Comparison of ENCODE assay signal across 10 mouse cellular contexts in genomic region chr8:70702842-70703182, GRCm38 (mm10). TPM values are rescaled to one million over a fixed set of nuclear protein-coding genes. Genes with fewer than 3 reads are reported as not detected.
DNase-seq lines count a peak whose midpoint lies in the region; ATAC-seq and TF ChIP-seq lines count a peak whose summit lies in the region.
"Had no signal": no experiment of that assay in that cellular context is flagged by ENCODE, and none has a peak within 500 bp of the region (broad histone marks: within the 10 kb centered on the region; RNA-seq: fewer than 3 reads in every experiment).

No protein-coding gene starts in this region.

- DNase-seq in 3T3-L1 (ENCODE audit: low read depth, low spot score): peak; percentile 96
- DNase-seq in cerebellum, adult 9-11 months: peak; percentile 92
- no peak for DNase-seq in heart, postnatal 0 days (ENCODE audit: low spot score)
- no peak for DNase-seq in embryo, embryonic 9.5 days (ENCODE audit: extremely low spot score)

- H3K27ac ChIP-seq in forebrain, embryonic 15.5 days (replicated peaks): 0 out of 2 replicates have a peak overlapping the region, but pooled peaks have one; percentile 2
- no peak overlapping the region for H3K27ac ChIP-seq in forebrain, embryonic 12.5 days
- H3K27ac ChIP-seq in heart, postnatal 0 days (ENCODE audit: low read depth): 0 out of 2 replicates have a peak overlapping the region, but pooled peaks have one; percentile 27
- no peak overlapping the region for H3K27ac ChIP-seq in neural tube, embryonic 12.5 days
- H3K27ac ChIP-seq: embryonic facial prominence, embryonic 12.5 days had no signal

- ATAC-seq in forebrain, embryonic 15.5 days (replicated peaks): no peak
- no peak for ATAC-seq in forebrain, embryonic 12.5 days (ENCODE audit: low FRiP score)
- no peak for ATAC-seq in heart, postnatal 0 days (ENCODE audit: insufficient read depth, low read depth)
- no peak for ATAC-seq in neural tube, embryonic 12.5 days (ENCODE audit: low FRiP score, low read depth)
- ATAC-seq in activated CD4-positive, CD25-positive, alpha-beta regulatory T cell, adult 4 months: no peak

- 87% methylated on average over 3 of the region's 3 CpGs for WGBS in forebrain, embryonic 15.5 days
- WGBS in forebrain, embryonic 12.5 days: 92% methylated on average over 3 of the region's 3 CpGs
- WGBS in heart, postnatal 0 days: 52% methylated on average over 3 of the region's 3 CpGs
- WGBS in neural tube, embryonic 12.5 days: 83% methylated on average over 3 of the region's 3 CpGs

- no peak overlapping the region for H3K4me3 ChIP-seq in forebrain, embryonic 15.5 days
- H3K4me3 ChIP-seq in forebrain, embryonic 12.5 days (replicated peaks): no peak overlapping the region
- H3K4me3 ChIP-seq in heart, postnatal 0 days (ENCODE audit: low read depth, low read length): no peak overlapping the region
- H3K4me3 ChIP-seq in neural tube, embryonic 12.5 days: no peak overlapping the region
- H3K4me3 ChIP-seq: embryonic facial prominence, embryonic 12.5 days had no signal

- no peak for TF ChIP-seq EP300 in heart, postnatal 0 days (IDR thresholded peaks at IDR 0.05; ENCODE audit: low read depth)

- H3K4me2 ChIP-seq in forebrain, embryonic 15.5 days (replicated peaks): 0 out of 2 replicates have a peak overlapping the region, but pooled peaks have one; percentile 69
- H3K4me2 ChIP-seq in forebrain, embryonic 12.5 days: no peak overlapping the region
- H3K4me2 ChIP-seq in heart, postnatal 0 days (ENCODE audit: low read depth, low read length): no peak overlapping the region
- peak overlapping the region; percentile 86 for H3K4me2 ChIP-seq in neural tube, embryonic 12.5 days (replicated peaks)

- peaks cover 3% of the 10 kb centered on the region; the same call in 1 of the 2 replicates for H3K36me3 ChIP-seq in forebrain, embryonic 15.5 days
- peaks cover 18% of the 10 kb centered on the region for H3K36me3 ChIP-seq in forebrain, embryonic 12.5 days (replicated peaks)
- H3K36me3 ChIP-seq in heart, postnatal 0 days (replicated peaks; ENCODE audit: control insufficient read depth, insufficient read depth, low read length): no peaks in the 10 kb centered on the region
- peaks cover 15% of the 10 kb centered on the region for H3K36me3 ChIP-seq in neural tube, embryonic 12.5 days

- H3K4me1 ChIP-seq in forebrain, embryonic 15.5 days: peaks cover 41% of the 10 kb centered on the region
- H3K4me1 ChIP-seq in forebrain, embryonic 12.5 days: peaks cover 28% of the 10 kb centered on the region
- H3K4me1 ChIP-seq in heart, postnatal 0 days (ENCODE audit: control insufficient read depth, insufficient read depth): peaks cover 18% of the 10 kb centered on the region
- peaks cover 28% of the 10 kb centered on the region for H3K4me1 ChIP-seq in neural tube, embryonic 12.5 days

- H3K27me3 ChIP-seq in forebrain, embryonic 15.5 days: no peaks in the 10 kb centered on the region
- H3K27me3 ChIP-seq in forebrain, embryonic 12.5 days: no peaks in the 10 kb centered on the region
- H3K27me3 ChIP-seq in heart, postnatal 0 days (ENCODE audit: control insufficient read depth, insufficient read depth, low read length): no peaks in the 10 kb centered on the region
- no peaks in the 10 kb centered on the region for H3K27me3 ChIP-seq in neural tube, embryonic 12.5 days (replicated peaks)
- H3K27me3 ChIP-seq: embryonic facial prominence, embryonic 12.5 days had no signal

- no peaks in the 10 kb centered on the region for H3K9me3 ChIP-seq in forebrain, embryonic 15.5 days
- no peaks in the 10 kb centered on the region for H3K9me3 ChIP-seq in forebrain, embryonic 12.5 days
- no peaks in the 10 kb centered on the region for H3K9me3 ChIP-seq in heart, postnatal 0 days (replicated peaks; ENCODE audit: control insufficient read depth, low read length)
- H3K9me3 ChIP-seq in neural tube, embryonic 12.5 days: no peaks in the 10 kb centered on the region
- H3K9me3 ChIP-seq: embryonic facial prominence, embryonic 12.5 days had no signal

- no peak overlapping the region for H3K9ac ChIP-seq in forebrain, embryonic 15.5 days (replicated peaks)
- no peak overlapping the region for H3K9ac ChIP-seq in forebrain, embryonic 12.5 days
- H3K9ac ChIP-seq in heart, postnatal 0 days (replicated peaks; ENCODE audit: low read depth, low read length): no peak overlapping the region
- H3K9ac ChIP-seq in neural tube, embryonic 12.5 days: 0 out of 2 replicates have a peak overlapping the region, but pooled peaks have one; percentile 26
- H3K9ac ChIP-seq: embryonic facial prominence, embryonic 12.5 days had no signal

- TF ChIP-seq CTCF in heart, postnatal 0 days (IDR thresholded peaks at IDR 0.05; ENCODE audit: low read depth): no peak

RNA-seq across cellular contexts. Expression of gene Iqcn, which starts 0.4 kb away (rescaled TPM):
- polyA plus RNA-seq in forebrain, embryonic 15.5 days (2015; fragmentation: Nextera tagmentation; extraction: Ambion mirVana): 0.13 and 0.14 TPM in 2 replicates
- polyA plus RNA-seq in forebrain, embryonic 12.5 days (2016; fragmentation: Nextera tagmentation; extraction: Ambion mirVana): 0.04 and 0.10 TPM in 2 replicates
- not detected in 2 replicates for total RNA-seq in heart, postnatal 0 days (2014; rRNA removed; ENCODE audit: low replicate concordance)
- not detected in 2 replicates for polyA plus RNA-seq in heart, postnatal 0 days (2015; fragmentation: Nextera tagmentation; extraction: Ambion mirVana)
- polyA plus RNA-seq in neural tube, embryonic 12.5 days (2016; fragmentation: Nextera tagmentation; extraction: Ambion mirVana): 0.06 and 0.16 TPM in 2 replicates
- polyA plus RNA-seq in activated CD4-positive, CD25-positive, alpha-beta regulatory T cell, adult 4 months (2017; shearing (Covaris generic)): not detected
- polyA plus RNA-seq: embryonic facial prominence, embryonic 12.5 days; liver, embryonic 16.5 days had no signal

RNA-seq across cellular contexts. Expression of gene Jund, which starts 4.1 kb away (rescaled TPM):
- 89.0 and 96.0 TPM in 2 replicates for polyA plus RNA-seq in forebrain, embryonic 15.5 days (2015; fragmentation: Nextera tagmentation; extraction: Ambion mirVana)
- polyA plus RNA-seq in forebrain, embryonic 12.5 days (2016; fragmentation: Nextera tagmentation; extraction: Ambion mirVana): 153 and 165 TPM in 2 replicates
- total RNA-seq in heart, postnatal 0 days (2014; rRNA removed; ENCODE audit: low replicate concordance): 322 and 503 TPM in 2 replicates
- 45.9 and 49.5 TPM in 2 replicates for polyA plus RNA-seq in heart, postnatal 0 days (2015; fragmentation: Nextera tagmentation; extraction: Ambion mirVana)
- 248 and 267 TPM in 2 replicates for polyA plus RNA-seq in neural tube, embryonic 12.5 days (2016; fragmentation: Nextera tagmentation; extraction: Ambion mirVana)
- polyA plus RNA-seq in activated CD4-positive, CD25-positive, alpha-beta regulatory T cell, adult 4 months (2017; shearing (Covaris generic)): 10 to 100 TPM; 12.5 to 20.0 TPM

RNA-seq across cellular contexts. Expression of gene Gm3336, which starts 15.5 kb away (rescaled TPM):
- polyA plus RNA-seq in forebrain, embryonic 15.5 days (2015; fragmentation: Nextera tagmentation; extraction: Ambion mirVana): not detected in 2 replicates
- not detected in 2 replicates for polyA plus RNA-seq in forebrain, embryonic 12.5 days (2016; fragmentation: Nextera tagmentation; extraction: Ambion mirVana)
- not detected in 2 replicates for total RNA-seq in heart, postnatal 0 days (2014; rRNA removed; ENCODE audit: low replicate concordance)
- polyA plus RNA-seq in heart, postnatal 0 days (2015; fragmentation: Nextera tagmentation; extraction: Ambion mirVana): not detected in 2 replicates
- polyA plus RNA-seq in neural tube, embryonic 12.5 days (2016; fragmentation: Nextera tagmentation; extraction: Ambion mirVana): not detected in 2 replicates
- polyA plus RNA-seq in activated CD4-positive, CD25-positive, alpha-beta regulatory T cell, adult 4 months (2017; shearing (Covaris generic)): not detected
- polyA plus RNA-seq: embryonic facial prominence, embryonic 12.5 days had no signal

RNA-seq across cellular contexts. Expression of gene Pde4c, which starts 20.7 kb away (rescaled TPM):
- polyA plus RNA-seq in forebrain, embryonic 15.5 days (2015; fragmentation: Nextera tagmentation; extraction: Ambion mirVana): 0.13 and 0.22 TPM in 2 replicates
- 0.14 and 0.17 TPM in 2 replicates for polyA plus RNA-seq in forebrain, embryonic 12.5 days (2016; fragmentation: Nextera tagmentation; extraction: Ambion mirVana)
- 0.42 and 1.2 TPM in 2 replicates for total RNA-seq in heart, postnatal 0 days (2014; rRNA removed; ENCODE audit: low replicate concordance)
- polyA plus RNA-seq in heart, postnatal 0 days (2015; fragmentation: Nextera tagmentation; extraction: Ambion mirVana): 0.44 and 0.56 TPM in 2 replicates
- 0.19 and 0.41 TPM in 2 replicates for polyA plus RNA-seq in neural tube, embryonic 12.5 days (2016; fragmentation: Nextera tagmentation; extraction: Ambion mirVana)
- under 1 TPM; 0.47 to 0.95 TPM for polyA plus RNA-seq in activated CD4-positive, CD25-positive, alpha-beta regulatory T cell, adult 4 months (2017; shearing (Covaris generic))

RNA-seq across cellular contexts. Expression of gene Lsm4, which starts 29.8 kb away (rescaled TPM):
- polyA plus RNA-seq in forebrain, embryonic 15.5 days (2015; fragmentation: Nextera tagmentation; extraction: Ambion mirVana): 211 and 228 TPM in 2 replicates
- 259 and 275 TPM in 2 replicates for polyA plus RNA-seq in forebrain, embryonic 12.5 days (2016; fragmentation: Nextera tagmentation; extraction: Ambion mirVana)
- total RNA-seq in heart, postnatal 0 days (2014; rRNA removed; ENCODE audit: low replicate concordance): 438 and 495 TPM in 2 replicates
- polyA plus RNA-seq in heart, postnatal 0 days (2015; fragmentation: Nextera tagmentation; extraction: Ambion mirVana): 202 and 205 TPM in 2 replicates
- polyA plus RNA-seq in neural tube, embryonic 12.5 days (2016; fragmentation: Nextera tagmentation; extraction: Ambion mirVana): 264 and 277 TPM in 2 replicates
- polyA plus RNA-seq in activated CD4-positive, CD25-positive, alpha-beta regulatory T cell, adult 4 months (2017; shearing (Covaris generic)): 100 to 1,000 TPM; 115 to 120 TPM

Comparison
In these comparisons a context has a peak if more than half of its experiments do, and no peak if none do; other contexts are left out.
1. H3K27ac ChIP-seq: peak in forebrain, embryonic 15.5 days (single experiment) and heart, postnatal 0 days (single experiment); none in forebrain, embryonic 12.5 days (single experiment) and neural tube, embryonic 12.5 days (single experiment).
2. H3K4me2 ChIP-seq: peak in forebrain, embryonic 15.5 days (single experiment) and neural tube, embryonic 12.5 days (single experiment); none in forebrain, embryonic 12.5 days (single experiment) and heart, postnatal 0 days (single experiment).
3. DNase-seq: peak in 3T3-L1 (single experiment) and cerebellum, adult 9-11 months (single experiment); none in heart, postnatal 0 days (single experiment) and embryo, embryonic 9.5 days (single experiment).